Mouse (Mus musculus): ENCODE measurements around the gene Tmem260.
A peak's percentile ranks its signal among the peaks of the same experiment; 100 is the strongest.
"Not testable (repeated sequence)": the region's sequence is repeated elsewhere in the genome, so short reads cannot be mapped to it uniquely, and the experiment has no call there.

Gene Tmem260

DNA sequence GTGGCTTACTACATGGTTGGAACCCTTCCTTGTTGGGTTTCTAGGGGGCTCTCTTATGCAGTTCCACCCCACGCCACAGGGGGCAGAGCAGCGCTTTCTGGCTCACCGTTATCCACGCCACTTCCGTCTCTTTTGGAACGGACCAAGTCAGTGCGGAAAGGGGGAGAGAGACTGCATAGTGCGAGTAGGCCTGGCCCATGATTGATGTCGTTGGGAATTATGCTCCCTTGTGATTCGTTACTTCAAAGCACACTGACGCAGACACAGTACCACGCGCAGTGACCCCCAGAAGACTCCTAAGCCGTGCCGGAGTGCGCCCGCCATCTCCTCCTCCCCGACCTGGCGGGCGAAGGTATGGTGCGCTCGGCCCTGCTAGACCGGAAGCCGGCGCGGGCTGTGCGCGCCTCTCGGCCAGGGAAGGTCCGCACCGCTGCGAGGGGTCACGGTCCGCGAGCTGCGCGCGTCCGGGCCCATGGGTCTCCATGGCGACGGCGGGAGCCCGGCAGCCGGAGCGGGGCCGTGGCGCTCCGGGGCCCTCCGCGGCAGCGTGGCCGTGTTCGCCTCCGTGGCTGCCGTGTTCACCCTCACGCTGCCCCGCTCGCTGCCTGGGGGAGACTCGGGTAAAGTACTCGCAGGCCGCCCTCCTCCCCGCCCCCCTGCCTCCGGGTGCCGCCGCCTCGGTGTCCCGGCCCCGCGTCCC is at the start of gene Tmem260:
TSS of gene Tmem260 (plus strand) at position 141 of the 700 bp plus-strand sequence.
- peak; percentile 98 to 99 for DNase-seq

DNA sequence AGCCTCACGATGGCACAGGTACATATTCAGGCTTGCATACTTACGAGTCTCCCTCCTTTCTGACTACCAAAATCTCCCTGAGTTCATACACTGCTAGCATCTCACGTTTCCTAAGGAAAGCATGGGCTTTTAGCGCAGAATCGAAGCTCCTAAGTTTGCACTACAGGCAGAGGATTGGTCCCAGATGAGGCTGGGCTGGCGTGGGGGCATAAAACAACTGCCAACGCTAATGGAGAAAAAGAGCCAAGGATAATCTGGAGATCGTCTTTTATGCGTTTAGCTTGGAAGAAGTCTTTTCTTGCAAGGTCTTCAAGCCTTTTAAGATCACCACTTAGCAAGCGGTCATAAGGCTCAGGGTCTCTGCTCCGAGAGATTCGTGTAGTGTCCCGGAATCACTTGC is 39.8 kb upstream of the Tmem260 start:
- DNase-seq = peak in 1 of 2 experiments; percentile 8

GRCm38 (mm10) chr14:48417064-48417463 is 28.9 kb upstream of the Tmem260 start:
- DNase-seq = no peak

DNA sequence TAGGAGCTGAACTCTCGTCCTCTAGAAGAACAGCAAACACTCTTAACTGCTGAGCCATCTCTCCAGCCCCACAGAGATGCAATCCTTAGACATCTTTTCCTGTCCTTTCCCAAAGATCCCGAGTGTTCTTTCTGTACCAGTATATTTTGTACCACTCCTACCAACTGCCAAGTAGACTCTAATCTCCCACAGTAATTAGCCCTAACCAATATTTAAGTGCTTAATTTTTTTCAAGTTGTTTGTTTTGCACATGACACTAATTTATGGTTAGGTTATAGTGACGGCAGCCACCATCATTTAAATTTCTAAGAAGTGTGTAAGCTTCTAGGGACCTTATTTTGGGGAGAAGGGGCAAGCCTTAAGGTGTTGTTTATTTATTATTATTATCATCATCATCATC is 27.7 kb upstream of the Tmem260 start:
- no peak for DNase-seq

DNA sequence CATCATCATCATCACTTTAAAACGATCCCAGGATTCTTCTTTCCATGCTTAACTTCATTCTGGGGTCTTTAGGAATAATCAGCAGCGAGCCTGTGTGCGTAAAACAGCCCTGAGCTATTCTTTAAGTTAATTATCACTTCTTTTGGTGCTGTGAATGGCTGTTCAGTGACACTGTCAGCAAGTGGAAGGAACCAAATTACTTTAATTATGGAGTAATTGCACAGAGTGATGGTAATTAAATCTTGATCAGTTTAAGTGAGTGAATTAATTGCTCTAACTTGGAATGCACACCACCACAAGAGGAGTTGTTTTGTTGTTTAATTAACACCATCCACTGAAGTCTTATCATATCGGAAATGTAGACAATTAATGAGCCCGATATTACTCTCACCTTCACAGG is 27.3 kb upstream of the Tmem260 start:
- DNase-seq = no peak

DNA sequence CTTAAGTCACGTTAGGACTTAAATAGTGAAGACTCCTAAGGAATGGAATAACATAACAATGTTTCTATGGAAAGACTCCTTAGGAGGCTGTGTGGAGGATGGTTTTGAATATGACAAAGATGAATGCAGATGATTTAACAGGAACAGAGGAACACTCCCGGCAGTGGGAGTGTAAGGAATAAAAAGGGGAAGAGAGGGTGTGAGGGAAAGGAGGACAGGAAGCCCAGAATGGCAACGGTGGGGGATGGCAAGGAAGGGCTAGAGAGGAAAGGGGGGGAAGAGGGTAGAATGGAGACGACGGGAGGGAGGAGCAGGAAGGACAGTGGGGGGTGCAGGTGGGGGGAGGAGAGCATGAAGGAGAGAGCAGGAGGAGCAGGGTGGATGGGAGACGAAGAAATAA is 24.4 kb upstream of the Tmem260 start:
- peak in 1 of 2 experiments; percentile 15 for DNase-seq

- DNase-seq = no peak
Measured at GRCm38 (mm10) chr14:48421996-48422395, 23.9 kb upstream of the Tmem260 start.

DNA sequence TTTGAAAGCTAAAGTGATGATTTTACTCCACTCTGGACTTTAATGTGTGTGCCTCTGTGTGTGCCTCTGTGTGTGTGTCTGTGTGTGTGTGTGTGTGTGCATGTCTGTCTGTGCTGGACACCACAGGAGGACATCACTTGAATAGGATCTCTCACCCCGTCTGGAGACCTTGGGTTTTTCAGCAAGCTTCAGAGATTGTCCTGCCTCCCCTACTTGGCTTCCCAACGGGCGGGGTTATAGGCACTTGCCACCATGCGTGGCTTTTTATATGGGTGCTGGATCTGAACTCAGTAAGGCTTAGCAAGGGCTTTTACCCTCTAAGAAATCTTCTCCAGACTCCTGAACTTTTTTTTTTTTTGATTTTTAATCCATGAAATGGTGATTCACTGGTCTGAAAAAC is 23.5 kb upstream of the Tmem260 start:
- no peak for DNase-seq

- no peak for DNase-seq
Measured at GRCm38 (mm10) chr14:48422901-48423300, 23.0 kb upstream of the Tmem260 start.

DNA sequence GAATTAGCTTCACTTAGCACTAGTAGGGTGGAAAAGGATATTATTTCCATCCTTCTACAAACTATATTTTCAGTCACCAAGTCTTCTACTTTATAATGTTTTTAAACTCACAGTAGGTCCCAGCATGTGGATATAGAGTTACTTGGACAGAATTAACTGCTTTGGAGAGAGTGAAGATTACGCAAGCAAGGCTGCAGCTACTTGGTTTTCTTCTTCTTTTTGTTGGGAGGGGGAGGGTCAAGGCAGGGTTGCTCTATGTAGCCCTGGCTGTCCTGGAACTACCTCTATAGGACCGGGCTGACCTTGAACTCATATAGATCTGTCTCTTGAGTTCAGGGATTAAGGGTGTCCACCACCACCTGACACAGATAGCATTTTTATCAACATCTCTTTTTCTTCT is 13.9 kb upstream of the Tmem260 start:
- no peak for DNase-seq

DNA sequence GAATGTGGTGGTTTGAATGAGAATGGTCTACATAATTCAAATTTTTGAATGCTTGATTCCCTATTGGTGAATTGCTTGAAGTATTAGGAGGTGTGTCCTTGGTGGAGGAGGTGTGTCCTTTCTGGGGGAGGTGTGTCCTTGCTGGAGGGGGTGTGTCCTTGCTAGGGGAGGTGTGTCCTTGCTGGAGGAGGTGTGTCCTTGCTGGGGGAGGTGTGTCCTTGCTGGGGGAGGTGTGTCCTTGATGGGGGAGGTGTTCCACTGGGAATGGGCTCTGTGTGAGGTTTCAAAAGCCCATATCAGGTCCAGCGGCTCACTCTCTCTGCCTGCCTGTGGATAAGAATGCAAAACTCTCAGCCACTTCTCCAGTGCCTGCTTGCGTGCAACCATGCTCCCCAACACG is 2.1 kb upstream of the Tmem260 start:
- DNase-seq = peak in 1 of 2 experiments; percentile 11

DNA sequence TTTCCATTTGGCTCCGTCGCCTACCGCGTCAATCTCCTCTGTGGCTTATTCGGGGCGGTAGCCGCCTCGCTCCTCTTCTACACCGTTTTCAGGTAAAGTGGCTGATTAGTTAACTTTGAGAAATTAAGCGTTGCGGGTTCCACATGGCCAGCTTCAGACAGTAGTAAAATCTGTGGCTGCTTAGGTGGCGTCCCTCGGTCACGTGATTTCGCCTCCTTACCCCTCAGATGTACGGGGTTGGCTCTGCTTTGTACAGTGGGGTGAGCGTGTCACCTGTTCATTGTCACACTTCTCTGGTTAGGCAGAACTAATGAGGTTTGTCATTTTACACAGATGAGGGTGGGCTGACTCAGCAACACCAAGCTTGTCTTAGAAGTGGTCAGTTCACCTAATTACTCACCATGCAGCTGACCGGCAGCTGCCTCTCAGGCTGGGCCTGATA is 6.1 kb downstream of the Tmem260 start:
- DNase-seq = no peak

DNA sequence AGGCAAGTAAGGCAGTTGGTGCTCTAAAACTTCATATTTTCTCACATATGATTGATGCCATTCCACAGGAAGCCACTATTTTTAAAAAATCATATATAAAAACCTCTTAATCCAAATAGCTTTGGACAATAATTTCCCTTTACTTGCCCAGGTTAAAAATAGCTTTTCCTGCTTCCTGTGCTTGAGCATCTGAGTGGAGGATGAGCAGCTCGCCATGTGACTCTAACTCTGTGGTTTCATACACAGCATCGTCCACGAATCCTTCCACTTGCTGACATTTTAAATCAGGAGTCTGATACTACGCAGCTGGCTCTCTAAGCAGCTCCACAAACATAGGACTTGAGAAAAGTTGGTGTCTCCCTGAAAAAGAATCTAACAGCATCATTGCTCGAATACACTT is 7.5 kb downstream of the Tmem260 start:
- DNase-seq = no peak

DNA sequence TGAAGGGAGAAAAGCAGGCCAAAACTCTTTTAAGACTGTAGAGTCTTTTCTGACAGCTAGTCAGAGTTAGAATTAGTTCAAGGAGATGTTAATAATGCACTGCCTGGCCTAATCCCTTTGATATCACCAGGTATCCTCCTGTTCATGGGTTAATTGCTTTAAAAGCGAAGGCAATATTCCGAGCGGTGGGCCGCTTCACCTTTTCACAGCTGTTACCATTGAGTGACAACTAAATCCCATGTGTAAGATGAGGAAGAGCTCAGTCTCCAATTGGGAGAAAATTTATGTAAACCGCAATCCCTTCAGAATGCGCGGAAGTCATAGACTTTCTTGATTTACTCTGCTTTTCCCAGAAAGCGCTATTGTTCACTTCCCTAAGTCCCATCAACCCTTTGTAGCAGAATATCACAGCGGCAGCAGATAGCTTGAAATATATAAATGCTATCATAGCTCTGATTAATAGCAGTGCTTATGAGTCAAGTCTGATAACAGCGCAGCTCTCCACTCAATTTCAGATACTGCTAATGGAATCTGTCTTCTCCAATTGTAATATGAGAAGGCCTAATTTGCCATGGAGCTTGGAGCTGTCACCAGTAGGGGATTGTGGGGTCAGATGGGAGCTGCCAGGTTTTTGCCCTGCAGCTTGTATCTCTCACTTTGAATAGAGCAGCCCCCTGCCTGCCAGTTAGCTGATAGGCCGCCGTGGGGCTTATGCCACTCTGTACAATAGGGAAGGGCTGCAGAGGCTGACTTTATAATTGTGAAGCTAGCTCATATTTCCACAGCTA is 10.6 kb downstream of the Tmem260 start:
- peak in 1 of 2 experiments; percentile 11 for DNase-seq

GRCm38 (mm10) chr14:48457288-48457938 is 11.5 kb downstream of the Tmem260 start:
- DNase-seq = no peak

DNA sequence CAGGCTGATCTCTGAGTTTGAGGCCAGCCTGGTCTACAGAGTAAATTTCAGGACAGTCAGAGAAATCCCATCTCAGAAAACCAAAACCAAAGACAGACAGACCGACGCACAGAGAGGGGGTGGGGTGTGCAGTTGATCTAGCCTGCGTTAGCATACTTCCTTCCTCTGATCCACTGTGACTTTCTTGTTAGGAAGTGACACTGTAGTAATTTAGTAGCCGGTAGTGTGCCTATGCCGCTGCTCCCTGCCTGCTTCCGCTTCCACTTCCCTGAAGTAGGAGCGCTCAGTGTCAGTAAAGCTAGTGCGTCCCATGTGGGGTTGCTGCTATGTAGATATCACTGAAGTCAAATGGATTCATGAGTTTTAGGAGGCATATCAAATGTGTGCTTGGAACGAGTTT is 13.0 kb downstream of the Tmem260 start:
- DNase-seq = no peak

GRCm38 (mm10) chr14:48468339-48468738 is 22.4 kb downstream of the Tmem260 start:
- DNase-seq = no peak

- no peak for DNase-seq
Measured at GRCm38 (mm10) chr14:48470742-48471487, 25.0 kb downstream of the Tmem260 start.

GRCm38 (mm10) chr14:48472179-48472578 is 26.3 kb downstream of the Tmem260 start:
- DNase-seq = no peak

GRCm38 (mm10) chr14:48475370-48475769 is 29.4 kb downstream of the Tmem260 start:
- no peak for DNase-seq

DNA sequence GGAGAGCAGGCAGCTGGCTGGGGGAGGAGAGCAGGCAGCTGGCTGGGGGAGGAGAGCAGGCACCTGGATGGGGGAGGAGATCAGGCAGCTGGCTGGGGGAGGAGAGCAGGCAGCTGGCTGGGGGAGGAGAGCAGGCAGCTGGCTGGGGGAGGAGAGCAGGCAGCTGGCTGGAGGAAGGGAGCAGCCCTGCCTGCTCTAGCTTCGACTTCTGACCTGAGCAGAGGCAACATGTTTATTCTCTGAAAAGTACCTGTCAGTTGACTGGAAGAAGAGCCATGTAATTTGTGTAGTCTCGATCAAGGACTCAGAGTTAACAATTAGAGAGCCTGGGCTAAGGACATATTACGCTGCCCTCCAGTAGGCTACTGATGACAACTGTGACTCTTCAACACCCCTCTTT is 29.9 kb downstream of the Tmem260 start:
- DNase-seq = not testable (repeated sequence)

- DNase-seq = no peak
Measured at GRCm38 (mm10) chr14:48476278-48476677, 30.4 kb downstream of the Tmem260 start.

- DNase-seq = no peak
Measured at GRCm38 (mm10) chr14:48481591-48481990, 35.7 kb downstream of the Tmem260 start.
